Comparison of ENCODE assay signal across 15 mouse cellular contexts in genomic region chr6:52180213-52180710, GRCm38 (mm10). TPM values are rescaled to one million over a fixed set of nuclear protein-coding genes. Genes with fewer than 3 reads are reported as not detected.
DNase-seq lines count a peak whose midpoint lies in the region; ATAC-seq and TF ChIP-seq lines count a peak whose summit lies in the region.
"Had no signal": no experiment of that assay in that cellular context is flagged by ENCODE, and none has a peak within 500 bp of the region (broad histone marks: within the 10 kb centered on the region; RNA-seq: fewer than 3 reads in every experiment).

No protein-coding gene starts in this region.

- H3K4me3 ChIP-seq in heart, embryonic 11.5 days (ENCODE audit: low read depth, low read length): peak overlapping the region; percentile 15
- peak overlapping the region; percentile 63 for H3K4me3 ChIP-seq in lung, embryonic 14.5 days (ENCODE audit: low read depth, low read length)
- H3K4me3 ChIP-seq in intestine, embryonic 16.5 days (ENCODE audit: low read length): peak overlapping the region; percentile 63
- peak overlapping the region; percentile 60 for H3K4me3 ChIP-seq in stomach, embryonic 15.5 days (replicated peaks)
- H3K4me3 ChIP-seq: forebrain, embryonic 15.5 days; left cerebral cortex, adult 2 months had no signal

- no peaks in the 10 kb centered on the region for H3K36me3 ChIP-seq in heart, embryonic 11.5 days (ENCODE audit: control insufficient read depth, insufficient read depth, low read length)
- no peaks in the 10 kb centered on the region; the same call in 1 of the 2 replicates for H3K36me3 ChIP-seq in lung, embryonic 14.5 days (ENCODE audit: insufficient read depth)
- H3K36me3 ChIP-seq in intestine, embryonic 16.5 days (ENCODE audit: control insufficient read depth, insufficient read depth, low read length): no peaks in the 10 kb centered on the region
- no peaks in the 10 kb centered on the region for H3K36me3 ChIP-seq in stomach, embryonic 15.5 days
- H3K36me3 ChIP-seq: forebrain, embryonic 15.5 days had no signal

- DNase-seq in heart, postnatal 25 days (ENCODE audit: low spot score): no peak
- DNase-seq in lung, embryonic 14.5 days: no peak
- no peak for DNase-seq in lung, postnatal 14 days
- DNase-seq in adipocyte (ENCODE audit: low spot score): no peak
- DNase-seq in embryo, embryonic 10.5 days (ENCODE audit: low spot score): no peak
- DNase-seq: right cerebral cortex, postnatal 25 days; thymus, adult 18-20 months had no signal

- H3K27me3 ChIP-seq in heart, embryonic 11.5 days (ENCODE audit: control insufficient read depth, insufficient read depth, low read length): peaks cover 95% of the 10 kb centered on the region
- H3K27me3 ChIP-seq in lung, embryonic 14.5 days (ENCODE audit: insufficient read depth, low read length): peaks cover 33% of the 10 kb centered on the region
- peaks cover 8% of the 10 kb centered on the region for H3K27me3 ChIP-seq in intestine, embryonic 16.5 days (replicated peaks; ENCODE audit: control insufficient read depth, insufficient read depth, low read length)
- 0 out of 2 replicates have a peak, but pooled peaks cover 2% of the 10 kb centered on the region for H3K27me3 ChIP-seq in stomach, embryonic 15.5 days (replicated peaks)

- H3K4me2 ChIP-seq in heart, embryonic 11.5 days: peak overlapping the region; percentile 45
- peak overlapping the region; percentile 79 for H3K4me2 ChIP-seq in lung, embryonic 14.5 days
- H3K4me2 ChIP-seq in intestine, embryonic 16.5 days (ENCODE audit: low read depth, low read length): peak overlapping the region; percentile 82
- peak overlapping the region; percentile 59 for H3K4me2 ChIP-seq in stomach, embryonic 15.5 days
- H3K4me2 ChIP-seq: forebrain, embryonic 15.5 days had no signal

- no peak for ATAC-seq in heart, embryonic 11.5 days (replicated peaks; ENCODE audit: insufficient number of reproducible peaks, low FRiP score, low TSS enrichment)
- ATAC-seq in lung, embryonic 14.5 days (ENCODE audit: insufficient read depth): no peak
- no peak for ATAC-seq in intestine, embryonic 16.5 days
- ATAC-seq in stomach, embryonic 15.5 days (ENCODE audit: insufficient read depth, low FRiP score, low read depth): no peak
- ATAC-seq: forebrain, embryonic 15.5 days had no signal

- no peak for TF ChIP-seq CTCF in lung, embryonic 14.5 days (IDR thresholded peaks at IDR 0.05; ENCODE audit: low read depth)

- WGBS in heart, embryonic 11.5 days (ENCODE audit: insufficient replicate concordance): 9% methylated on average over 11 of the region's 11 CpGs
- 4% methylated on average over 11 of the region's 11 CpGs for WGBS in lung, embryonic 14.5 days
- 43% methylated on average over 11 of the region's 11 CpGs for WGBS in intestine, embryonic 16.5 days
- WGBS in stomach, embryonic 15.5 days: 21% methylated on average over 11 of the region's 11 CpGs

- no peaks in the 10 kb centered on the region for H3K9me3 ChIP-seq in heart, embryonic 11.5 days (replicated peaks; ENCODE audit: control insufficient read depth, low read length)
- no peaks in the 10 kb centered on the region for H3K9me3 ChIP-seq in lung, embryonic 14.5 days (ENCODE audit: low read depth, low read length)
- no peaks in the 10 kb centered on the region for H3K9me3 ChIP-seq in intestine, embryonic 16.5 days (ENCODE audit: control insufficient read depth, low read length)
- no peaks in the 10 kb centered on the region for H3K9me3 ChIP-seq in stomach, embryonic 15.5 days
- H3K9me3 ChIP-seq: forebrain, embryonic 15.5 days had no signal

- intact Hi-C loops in heart, postnatal 25 days (cut with DNase I): no loop called here

- H3K9ac ChIP-seq in heart, embryonic 11.5 days (ENCODE audit: low read depth, low read length): no peak overlapping the region; the same call in 1 of the 2 replicates
- peak overlapping the region; percentile 98 for H3K9ac ChIP-seq in lung, embryonic 14.5 days
- H3K9ac ChIP-seq in intestine, embryonic 16.5 days (ENCODE audit: low read depth, low read length): peak overlapping the region; percentile 79
- H3K9ac ChIP-seq in stomach, embryonic 15.5 days: peak overlapping the region; percentile 19; the same call in 1 of the 2 replicates
- H3K9ac ChIP-seq: forebrain, embryonic 15.5 days had no signal

- no peak overlapping the region for H3K27ac ChIP-seq in heart, embryonic 11.5 days (ENCODE audit: low read depth, low read length)
- peak overlapping the region; percentile 98 for H3K27ac ChIP-seq in lung, embryonic 14.5 days (ENCODE audit: low read depth)
- peak overlapping the region; percentile 61 for H3K27ac ChIP-seq in intestine, embryonic 16.5 days (ENCODE audit: low read length)
- H3K27ac ChIP-seq in stomach, embryonic 15.5 days: peak overlapping the region; percentile 96
- H3K27ac ChIP-seq: forebrain, embryonic 15.5 days; left cerebral cortex, adult 2 months had no signal

- H3K4me1 ChIP-seq in heart, embryonic 11.5 days (ENCODE audit: control insufficient read depth, insufficient read depth, low read length): no peaks in the 10 kb centered on the region
- peaks cover 25% of the 10 kb centered on the region for H3K4me1 ChIP-seq in lung, embryonic 14.5 days (ENCODE audit: insufficient read depth)
- peaks cover 55% of the 10 kb centered on the region for H3K4me1 ChIP-seq in intestine, embryonic 16.5 days (ENCODE audit: control insufficient read depth, insufficient read depth, low read length)
- peaks cover 37% of the 10 kb centered on the region for H3K4me1 ChIP-seq in stomach, embryonic 15.5 days
- H3K4me1 ChIP-seq: forebrain, embryonic 15.5 days had no signal

RNA-seq across cellular contexts. Expression of gene 5730596B20Rik, which starts 3.0 kb away (rescaled TPM):
- polyA plus RNA-seq in heart, embryonic 11.5 days (2014; fragmentation: Nextera tagmentation; extraction: Ambion mirVana): 0.45 and 0.57 TPM in 2 replicates
- total RNA-seq in heart, postnatal 25 days (2021): not detected
- 2.3 and 2.6 TPM in 2 replicates for polyA plus RNA-seq in lung, embryonic 14.5 days (2014; fragmentation: Nextera tagmentation; extraction: Ambion mirVana)
- 1.5 TPM in 2 replicates for polyA plus RNA-seq in intestine, embryonic 16.5 days (2015; fragmentation: Nextera tagmentation; extraction: Ambion mirVana)
- polyA plus RNA-seq in stomach, embryonic 15.5 days (2015; fragmentation: Nextera tagmentation; extraction: Ambion mirVana): 2.6 and 3.1 TPM in 2 replicates
- total RNA-seq: common myeloid progenitor, adult 5-6 weeks; left cerebral cortex, adult 2 months; megakaryocyte-erythroid progenitor cell, adult 5-6 weeks had no signal
- polyA plus RNA-seq: forebrain, embryonic 15.5 days; heart, embryonic 14.5 days had no signal

RNA-seq across cellular contexts. Expression of gene Hoxa4, which starts 11.3 kb away (rescaled TPM):
- 0.68 and 1.4 TPM in 2 replicates for polyA plus RNA-seq in heart, embryonic 11.5 days (2014; fragmentation: Nextera tagmentation; extraction: Ambion mirVana)
- under 1 TPM; 0.22 to 0.36 TPM for total RNA-seq in heart, postnatal 25 days (2021)
- polyA plus RNA-seq in lung, embryonic 14.5 days (2014; fragmentation: Nextera tagmentation; extraction: Ambion mirVana): 7.0 and 7.7 TPM in 2 replicates
- 1.7 and 2.4 TPM in 2 replicates for polyA plus RNA-seq in intestine, embryonic 16.5 days (2015; fragmentation: Nextera tagmentation; extraction: Ambion mirVana)
- polyA plus RNA-seq in stomach, embryonic 15.5 days (2015; fragmentation: Nextera tagmentation; extraction: Ambion mirVana): 4.4 and 5.3 TPM in 2 replicates
- total RNA-seq: left cerebral cortex, adult 2 months had no signal
- polyA plus RNA-seq: forebrain, embryonic 15.5 days had no signal

RNA-seq across cellular contexts. Expression of gene Hoxa2, which starts 15.6 kb away (rescaled TPM):
- 3.5 and 3.6 TPM in 2 replicates for polyA plus RNA-seq in heart, embryonic 11.5 days (2014; fragmentation: Nextera tagmentation; extraction: Ambion mirVana)
- under 1 TPM; 0.31 to 0.34 TPM for total RNA-seq in heart, postnatal 25 days (2021)
- polyA plus RNA-seq in lung, embryonic 14.5 days (2014; fragmentation: Nextera tagmentation; extraction: Ambion mirVana): 14.4 and 15.2 TPM in 2 replicates
- 5.0 and 5.1 TPM in 2 replicates for polyA plus RNA-seq in intestine, embryonic 16.5 days (2015; fragmentation: Nextera tagmentation; extraction: Ambion mirVana)
- 8.8 and 12.2 TPM in 2 replicates for polyA plus RNA-seq in stomach, embryonic 15.5 days (2015; fragmentation: Nextera tagmentation; extraction: Ambion mirVana)
- total RNA-seq: common myeloid progenitor, adult 5-6 weeks; left cerebral cortex, adult 2 months had no signal
- polyA plus RNA-seq: forebrain, embryonic 15.5 days had no signal

RNA-seq across cellular contexts. Expression of gene Hoxa1, which starts 22.1 kb away (rescaled TPM):
- polyA plus RNA-seq in heart, embryonic 11.5 days (2014; fragmentation: Nextera tagmentation; extraction: Ambion mirVana): 1.2 TPM in 2 replicates
- under 1 TPM in 1 of 2 experiments, not detected in 1; 0.16 TPM for total RNA-seq in heart, postnatal 25 days (2021)
- polyA plus RNA-seq in lung, embryonic 14.5 days (2014; fragmentation: Nextera tagmentation; extraction: Ambion mirVana): 1.8 and 1.9 TPM in 2 replicates
- polyA plus RNA-seq in intestine, embryonic 16.5 days (2015; fragmentation: Nextera tagmentation; extraction: Ambion mirVana): 0.72 and 0.88 TPM in 2 replicates
- 1.3 and 2.2 TPM in 2 replicates for polyA plus RNA-seq in stomach, embryonic 15.5 days (2015; fragmentation: Nextera tagmentation; extraction: Ambion mirVana)
- total RNA-seq: common myeloid progenitor, adult 5-6 weeks; left cerebral cortex, adult 2 months; megakaryocyte-erythroid progenitor cell, adult 5-6 weeks had no signal
- polyA plus RNA-seq: forebrain, embryonic 15.5 days had no signal

RNA-seq across cellular contexts. Expression of gene Hoxa5, which starts 24.1 kb away (rescaled TPM):
- polyA plus RNA-seq in heart, embryonic 11.5 days (2014; fragmentation: Nextera tagmentation; extraction: Ambion mirVana): 2.4 and 2.6 TPM in 2 replicates
- total RNA-seq in heart, postnatal 25 days (2021): 1 to 10 TPM in 1 of 2 experiments, under 1 TPM in 1; 0.52 to 1.3 TPM
- 58.3 and 58.5 TPM in 2 replicates for polyA plus RNA-seq in lung, embryonic 14.5 days (2014; fragmentation: Nextera tagmentation; extraction: Ambion mirVana)
- polyA plus RNA-seq in intestine, embryonic 16.5 days (2015; fragmentation: Nextera tagmentation; extraction: Ambion mirVana): 15.3 and 15.5 TPM in 2 replicates
- 19.8 and 20.2 TPM in 2 replicates for polyA plus RNA-seq in stomach, embryonic 15.5 days (2015; fragmentation: Nextera tagmentation; extraction: Ambion mirVana)
- total RNA-seq: left cerebral cortex, adult 2 months had no signal
- polyA plus RNA-seq: forebrain, embryonic 15.5 days had no signal
